Comparison of ENCODE assay signal across 8 mouse cellular contexts in the genomic region with DNA sequence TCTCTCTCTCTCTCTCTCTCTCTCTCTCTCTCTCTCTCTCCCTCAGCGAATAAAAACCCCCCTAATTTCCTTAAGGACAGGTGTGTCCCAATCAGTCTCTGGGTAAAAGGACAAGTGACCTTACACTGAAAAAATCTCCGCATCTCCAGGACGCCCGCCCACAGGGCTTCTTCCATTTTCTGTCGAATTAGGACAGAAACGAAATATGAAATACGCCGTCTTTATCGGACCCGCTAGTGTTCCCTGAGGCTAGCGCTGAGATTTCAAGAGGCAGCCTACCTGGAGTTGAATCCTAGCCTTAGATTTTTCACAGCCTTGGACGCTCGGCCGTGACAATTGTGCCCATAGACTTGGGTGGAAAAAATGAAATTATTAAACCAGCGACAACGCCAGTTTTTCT. TPM values are rescaled to one million over a fixed set of nuclear protein-coding genes. Genes with fewer than 3 reads are reported as not detected.
DNase-seq lines count a peak whose midpoint lies in the region; ATAC-seq lines count a peak whose summit lies in the region.

No protein-coding gene starts in this region.

- H3K9ac ChIP-seq in liver, embryonic 11.5 days (ENCODE audit: low read depth, low read length): no peak overlapping the region
- no peak overlapping the region for H3K9ac ChIP-seq in heart, embryonic 15.5 days
- no peak overlapping the region for H3K9ac ChIP-seq in stomach, embryonic 16.5 days (ENCODE audit: low read length)

- no peaks in the 10 kb centered on the region for H3K9me3 ChIP-seq in liver, embryonic 11.5 days (ENCODE audit: control insufficient read depth, low read length)
- H3K9me3 ChIP-seq in heart, embryonic 15.5 days (replicated peaks): no peaks in the 10 kb centered on the region
- no peaks in the 10 kb centered on the region for H3K9me3 ChIP-seq in stomach, embryonic 16.5 days (replicated peaks; ENCODE audit: control insufficient read depth, low read length)

- 19% methylated on average over 16 of the region's 16 CpGs for WGBS in liver, embryonic 11.5 days
- WGBS in heart, embryonic 15.5 days: 22% methylated on average over 15 of the region's 16 CpGs
- WGBS in stomach, embryonic 16.5 days: 23% methylated on average over 16 of the region's 16 CpGs

- H3K4me3 ChIP-seq in liver, embryonic 11.5 days (ENCODE audit: low read depth, low read length): peak overlapping the region; percentile 10; the same call in 1 of the 2 replicates
- H3K4me3 ChIP-seq in heart, embryonic 15.5 days: peak overlapping the region; percentile 69
- peak overlapping the region; percentile 39 for H3K4me3 ChIP-seq in stomach, embryonic 16.5 days (replicated peaks; ENCODE audit: low read length)

- ATAC-seq in liver, embryonic 11.5 days (replicated peaks; ENCODE audit: low FRiP score): no peak
- ATAC-seq in heart, embryonic 15.5 days (replicated peaks; ENCODE audit: insufficient number of reproducible peaks, insufficient read depth, low FRiP score, low read depth): no peak
- no peak for ATAC-seq in stomach, embryonic 16.5 days (ENCODE audit: insufficient read depth, low FRiP score)

- H3K27me3 ChIP-seq in liver, embryonic 11.5 days (replicated peaks; ENCODE audit: control insufficient read depth, insufficient read depth, low read length): peaks cover 55% of the 10 kb centered on the region
- H3K27me3 ChIP-seq in heart, embryonic 15.5 days: peaks cover 57% of the 10 kb centered on the region
- H3K27me3 ChIP-seq in stomach, embryonic 16.5 days (ENCODE audit: control insufficient read depth, insufficient read depth, low read length): peaks cover 35% of the 10 kb centered on the region

- no peaks in the 10 kb centered on the region for H3K36me3 ChIP-seq in liver, embryonic 11.5 days (ENCODE audit: control insufficient read depth, insufficient read depth, low read length)
- H3K36me3 ChIP-seq in heart, embryonic 15.5 days: no peaks in the 10 kb centered on the region
- H3K36me3 ChIP-seq in stomach, embryonic 16.5 days (ENCODE audit: control insufficient read depth, insufficient read depth, low read length): no peaks in the 10 kb centered on the region

- no peak overlapping the region for H3K27ac ChIP-seq in liver, embryonic 11.5 days (ENCODE audit: low read depth, low read length)
- no peak overlapping the region for H3K27ac ChIP-seq in heart, embryonic 15.5 days
- no peak overlapping the region for H3K27ac ChIP-seq in stomach, embryonic 16.5 days (ENCODE audit: low read length)

- H3K4me2 ChIP-seq in liver, embryonic 11.5 days: peak overlapping the region; percentile 50
- H3K4me2 ChIP-seq in heart, embryonic 15.5 days: peak overlapping the region; percentile 63
- H3K4me2 ChIP-seq in stomach, embryonic 16.5 days (ENCODE audit: low read depth, low read length): peak overlapping the region; percentile 53

- peak; percentile 33 for DNase-seq in liver, embryonic 11.5 days (ENCODE audit: low spot score)
- no peak for DNase-seq in liver
- DNase-seq in cerebellum, postnatal 14 days: peak; percentile 8 to 24
- DNase-seq in kidney, postnatal 10 days: peak; percentile 7
- DNase-seq in mesoderm, embryonic 11.5 days (ENCODE audit: low read depth, low spot score): peak; percentile 18
- DNase-seq in T-cell, adult 2 months (ENCODE audit: low spot score): no peak

- 0 out of 2 replicates have a peak, but pooled peaks cover 2% of the 10 kb centered on the region for H3K4me1 ChIP-seq in liver, embryonic 11.5 days (replicated peaks; ENCODE audit: control insufficient read depth, insufficient read depth, low read length)
- H3K4me1 ChIP-seq in heart, embryonic 15.5 days (replicated peaks): peaks cover 8% of the 10 kb centered on the region; the same call in 1 of the 2 replicates
- H3K4me1 ChIP-seq in stomach, embryonic 16.5 days (ENCODE audit: control insufficient read depth, insufficient read depth, low read length): 0 out of 2 replicates have a peak, but pooled peaks cover 4% of the 10 kb centered on the region

RNA-seq across cellular contexts. Expression of gene Fam90a1b, which starts 0.5 kb away (rescaled TPM):
- polyA plus RNA-seq in liver, embryonic 11.5 days (2014; fragmentation: Nextera tagmentation; extraction: Ambion mirVana): not detected in 2 replicates
- not detected in 2 replicates for polyA plus RNA-seq in heart, embryonic 15.5 days (2015; fragmentation: Nextera tagmentation; extraction: Ambion mirVana)
- polyA plus RNA-seq in stomach, embryonic 16.5 days (2015; fragmentation: Nextera tagmentation; extraction: Ambion mirVana): 0.07 and 0.18 TPM in 2 replicates

RNA-seq across cellular contexts. Expression of gene Apoo, which starts 0.9 kb away (rescaled TPM):
- 73.9 and 74.6 TPM in 2 replicates for polyA plus RNA-seq in liver, embryonic 11.5 days (2014; fragmentation: Nextera tagmentation; extraction: Ambion mirVana)
- polyA plus RNA-seq in heart, embryonic 15.5 days (2015; fragmentation: Nextera tagmentation; extraction: Ambion mirVana): 178 and 229 TPM in 2 replicates
- polyA plus RNA-seq in stomach, embryonic 16.5 days (2015; fragmentation: Nextera tagmentation; extraction: Ambion mirVana): 69.4 and 83.4 TPM in 2 replicates

Comparison
In these comparisons a context has a peak if more than half of its experiments do, and no peak if none do; other contexts are left out.
1. DNase-seq: peak in liver, embryonic 11.5 days (single experiment), cerebellum, postnatal 14 days (2 of 2), kidney, postnatal 10 days (single experiment) and mesoderm, embryonic 11.5 days (single experiment); none in liver (single experiment) and T-cell, adult 2 months (single experiment).
2. H3K4me3 ChIP-seq: peak in every context shown above with its lines; median percentile 69 in heart, embryonic 15.5 days; 39 in stomach, embryonic 16.5 days; 10 in liver, embryonic 11.5 days.
3. Peak in every context shown above with its lines, with median percentiles within 50 percentile points of each other: H3K4me2 ChIP-seq.